Mouse (Mus musculus): ENCODE measurements around the gene Rpl36al.
"Not testable (repeated sequence)": the region's sequence is repeated elsewhere in the genome, so short reads cannot be mapped to it uniquely, and the experiment has no call there.

The Rpl36al gene

DNA sequence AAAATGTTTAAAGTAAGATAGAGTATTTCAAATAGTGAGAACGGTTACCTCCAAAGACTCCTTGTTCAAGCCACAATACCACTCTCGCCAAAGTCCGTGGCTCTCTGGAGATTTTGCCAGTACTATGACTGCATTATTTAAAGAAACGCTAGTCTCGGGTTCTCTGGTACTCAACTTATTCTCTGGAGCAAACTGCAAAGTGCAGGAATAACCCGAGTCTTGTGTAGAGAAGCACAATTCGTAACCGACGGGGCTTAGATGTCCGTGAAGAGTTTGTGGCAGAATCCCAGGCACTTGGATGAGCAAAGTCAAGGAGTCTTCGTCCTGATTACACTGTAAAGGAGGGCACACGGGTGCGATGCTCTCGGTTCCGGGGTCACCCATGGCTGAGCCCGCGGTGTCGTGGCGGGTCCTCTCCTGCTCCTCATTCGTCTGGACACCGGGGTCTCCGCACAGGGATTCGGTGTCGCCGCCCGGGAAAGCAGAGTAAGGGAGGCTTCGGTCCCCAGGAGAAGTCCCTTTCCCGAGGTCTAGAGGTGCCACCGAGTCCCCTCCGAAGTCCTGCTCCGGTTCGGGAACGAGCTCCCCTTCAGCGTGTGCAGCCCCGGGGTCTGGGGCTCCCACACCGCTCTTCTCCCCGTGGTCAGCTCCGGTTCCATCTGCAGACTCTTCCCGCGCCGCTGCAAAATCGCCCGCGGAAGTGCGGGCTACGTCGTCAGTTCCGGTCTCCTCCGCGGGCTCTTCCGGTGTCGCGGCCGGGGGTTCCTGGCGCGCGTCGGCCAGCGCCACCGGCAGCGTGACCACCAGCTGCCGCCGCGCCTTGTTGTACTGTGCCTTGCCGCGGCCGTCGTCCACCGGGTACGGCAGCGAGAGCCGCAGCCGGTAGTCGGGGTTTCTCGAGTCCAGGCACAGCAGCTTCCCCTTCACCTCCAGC is 12.8 kb upstream of the Rpl36al start, which contains the start of gene Gm49383:
Gene Gm49383, minus strand, starts transcription at position 661 of the 934 bp plus-strand sequence.
- peak; percentile 67 for DNase-seq (ENCODE audit: low read depth, low spot score)

DNA sequence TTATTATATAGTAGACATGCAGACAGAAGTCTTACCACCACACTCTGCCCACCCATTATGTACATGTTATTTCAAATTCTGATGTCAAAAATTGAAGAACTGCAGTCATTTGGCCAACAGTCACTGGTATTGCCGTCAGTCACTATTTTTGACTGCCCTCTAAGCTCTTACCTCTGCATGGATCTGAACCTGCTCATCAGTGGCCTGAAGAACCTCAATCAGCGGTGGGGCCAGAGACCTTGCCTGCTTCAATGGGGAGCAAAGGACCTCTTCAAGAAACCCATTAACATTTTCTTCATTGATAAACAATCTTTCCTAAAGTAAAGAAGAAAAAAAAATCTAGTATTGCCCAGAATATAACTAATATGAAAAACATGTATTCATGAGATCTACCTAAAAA is 8.8 kb upstream of the Rpl36al start:
- no peak for DNase-seq (ENCODE audit: low read depth, low spot score)

DNA sequence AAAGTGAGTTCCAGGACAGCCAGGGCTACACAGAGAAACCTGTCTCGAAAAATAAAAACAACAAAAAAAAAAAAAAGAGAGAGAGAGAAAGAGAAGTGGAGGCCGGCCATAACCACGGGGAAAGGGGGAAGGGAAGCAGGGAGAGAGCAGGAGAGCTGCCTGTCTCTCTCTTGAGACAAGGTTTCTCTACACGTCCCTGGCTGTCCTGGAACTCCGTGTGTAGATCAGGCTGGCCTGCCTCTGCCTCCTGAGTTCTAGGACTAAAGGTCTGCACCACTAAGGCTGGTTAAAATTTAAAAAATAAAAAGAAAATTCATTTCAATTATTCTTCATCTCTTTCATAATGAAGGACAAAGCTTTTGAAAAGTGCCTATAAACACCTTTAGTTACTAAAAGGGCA is 7.5 kb upstream of the Rpl36al start:
- no peak for DNase-seq (ENCODE audit: low read depth, low spot score)

DNA sequence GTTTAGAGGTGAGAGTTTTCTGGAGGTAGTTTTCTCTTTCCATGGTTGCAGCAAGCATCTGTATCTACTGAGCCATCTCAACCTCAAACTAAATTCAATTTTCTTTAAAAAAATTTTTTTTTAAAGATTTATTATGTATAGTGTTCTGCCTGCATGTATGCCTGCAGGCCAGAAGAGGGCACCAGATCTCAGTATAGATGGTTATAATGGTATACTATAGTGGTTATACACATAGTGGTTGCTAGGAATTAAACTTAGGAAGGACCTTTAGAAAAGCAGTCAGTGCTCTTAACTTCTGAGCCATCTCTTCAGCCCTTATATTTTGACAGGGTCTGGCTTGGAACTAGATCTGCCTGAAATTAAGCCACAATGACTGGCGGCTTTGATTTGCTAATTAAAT is 6.6 kb upstream of the Rpl36al start:
- no peak for DNase-seq (ENCODE audit: low read depth, low spot score)

DNA sequence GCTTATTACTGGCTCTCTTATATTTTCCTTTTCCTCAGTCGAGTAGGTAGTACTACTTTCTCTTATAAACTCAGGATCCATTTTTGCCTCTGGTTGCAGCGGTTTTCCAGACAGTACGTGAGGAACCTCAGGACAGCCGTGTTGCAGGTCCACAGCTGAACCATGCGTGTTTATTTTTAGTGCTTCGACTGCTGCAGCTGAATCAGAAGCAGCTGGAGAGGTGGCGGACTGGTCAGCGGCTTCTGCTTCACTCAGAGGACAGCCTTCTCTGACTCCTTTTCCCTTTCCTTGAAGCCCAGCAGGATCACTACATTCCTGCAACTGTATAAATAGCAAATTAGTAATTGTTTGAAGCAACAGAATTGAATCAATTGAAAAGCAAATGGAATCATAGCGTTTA is 6.2 kb upstream of the Rpl36al start:
- no peak for DNase-seq (ENCODE audit: low read depth, low spot score)

DNA sequence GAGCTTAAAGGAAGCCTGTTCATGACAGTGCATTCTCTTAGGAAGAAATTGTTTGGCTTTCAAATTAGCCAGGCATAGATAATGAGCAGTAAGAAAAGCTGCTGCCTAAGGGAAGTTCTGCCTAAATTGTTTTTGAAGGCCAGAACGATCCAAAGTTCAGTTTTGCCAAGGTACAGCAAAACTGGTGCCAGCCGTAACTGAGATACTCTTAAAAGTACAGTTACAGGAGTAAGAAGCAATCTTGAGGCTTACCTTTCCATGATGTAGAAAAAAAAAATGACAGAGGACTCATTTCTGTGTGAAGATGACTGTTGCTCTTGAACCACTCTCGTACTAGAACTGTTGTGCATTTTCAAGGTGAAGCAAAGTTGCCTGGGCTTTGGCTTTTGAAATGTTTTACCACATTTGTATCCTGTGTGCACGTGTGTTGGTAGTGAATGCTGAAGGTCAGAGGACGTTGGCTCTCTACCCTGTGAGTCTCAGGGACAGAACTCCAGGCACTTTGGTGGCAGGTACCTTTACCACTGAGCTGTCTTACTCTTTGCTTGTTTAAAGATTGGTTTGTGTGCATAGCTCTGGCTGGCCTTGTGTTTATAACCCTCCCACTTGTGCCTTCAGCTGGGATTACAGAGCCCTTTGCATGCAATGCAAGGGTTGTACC is 3.1 kb upstream of the Rpl36al start:
- DNase-seq (ENCODE audit: low read depth, low spot score) = no peak

DNA sequence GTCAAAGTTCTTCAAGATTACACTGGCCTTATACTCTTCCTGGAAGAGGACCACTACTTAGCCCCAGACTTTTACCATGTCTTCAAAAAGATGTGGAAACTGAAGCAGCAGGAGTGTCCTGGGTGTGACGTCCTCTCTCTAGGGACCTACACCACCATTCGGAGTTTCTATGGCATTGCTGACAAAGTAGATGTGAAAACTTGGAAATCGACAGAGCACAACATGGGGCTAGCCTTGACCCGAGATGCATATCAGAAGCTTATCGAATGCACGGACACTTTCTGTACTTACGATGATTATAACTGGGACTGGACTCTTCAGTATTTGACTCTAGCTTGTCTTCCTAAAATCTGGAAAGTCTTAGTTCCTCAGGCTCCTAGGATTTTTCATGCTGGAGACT is 1.5 kb upstream of the Rpl36al start:
- no peak for DNase-seq (ENCODE audit: low read depth, low spot score)

DNA sequence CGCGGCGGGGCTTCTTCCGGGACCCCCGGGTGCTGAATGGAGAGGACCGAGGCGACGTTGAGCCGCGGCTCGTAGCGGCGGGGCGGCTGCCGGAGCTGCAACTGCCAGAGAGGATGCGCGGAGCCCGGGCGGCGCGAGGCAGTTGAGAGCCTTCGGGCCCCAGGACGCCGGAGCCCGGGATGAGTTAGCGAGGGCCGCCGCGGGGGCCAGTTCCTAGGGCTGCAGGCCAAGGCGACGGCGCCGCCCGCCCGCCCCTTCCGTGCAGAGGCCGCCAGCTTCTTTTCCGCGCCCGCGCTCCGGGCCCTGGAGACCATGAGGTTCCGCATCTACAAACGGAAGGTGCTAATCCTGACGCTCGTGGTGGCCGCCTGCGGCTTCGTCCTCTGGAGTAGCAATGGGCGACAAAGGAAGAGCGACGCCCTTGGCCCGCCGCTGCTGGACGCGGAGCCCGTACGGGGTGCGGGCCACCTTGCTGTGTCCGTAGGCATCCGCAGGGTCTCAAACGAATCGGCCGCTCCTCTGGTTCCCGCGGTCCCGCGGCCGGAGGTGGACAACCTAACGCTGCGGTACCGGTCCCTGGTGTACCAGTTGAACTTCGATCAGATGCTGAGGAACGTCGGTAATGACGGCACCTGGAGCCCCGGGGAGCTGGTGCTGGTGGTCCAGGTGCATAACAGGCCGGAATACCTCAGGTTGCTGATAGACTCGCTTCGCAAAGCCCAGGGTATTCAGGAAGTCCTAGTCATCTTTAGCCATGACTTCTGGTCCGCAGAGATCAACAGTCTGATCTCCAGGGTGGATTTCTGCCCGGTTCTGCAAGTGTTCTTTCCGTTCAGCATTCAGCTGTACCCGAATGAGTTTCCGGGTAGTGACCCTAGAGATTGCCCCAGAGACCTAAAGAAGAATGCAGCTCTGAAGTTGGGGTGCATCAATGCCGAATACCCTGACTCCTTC is 736 bp upstream of the Rpl36al start:
- no peak for DNase-seq (ENCODE audit: low read depth, low spot score)

DNA sequence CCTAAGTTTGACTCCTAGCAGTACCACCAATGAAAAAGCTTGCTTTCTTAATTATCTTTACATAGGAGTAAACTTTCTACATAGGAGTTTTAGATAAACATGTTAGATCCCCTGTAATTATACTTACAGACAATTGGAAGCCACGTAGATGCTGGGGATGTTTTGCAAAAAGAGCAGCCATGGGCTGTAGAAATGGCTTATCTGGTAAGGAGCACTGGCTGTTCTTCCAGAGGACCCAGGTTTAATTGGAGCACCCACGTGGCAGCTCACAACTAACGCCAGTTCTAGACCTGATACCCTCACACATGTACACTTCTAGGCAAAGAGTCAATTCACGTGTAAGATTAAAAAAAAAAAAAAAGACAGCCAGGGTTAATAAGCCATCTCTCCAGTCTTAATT is 2.1 kb downstream of the Rpl36al start:
- no peak for DNase-seq (ENCODE audit: low read depth, low spot score)

DNA sequence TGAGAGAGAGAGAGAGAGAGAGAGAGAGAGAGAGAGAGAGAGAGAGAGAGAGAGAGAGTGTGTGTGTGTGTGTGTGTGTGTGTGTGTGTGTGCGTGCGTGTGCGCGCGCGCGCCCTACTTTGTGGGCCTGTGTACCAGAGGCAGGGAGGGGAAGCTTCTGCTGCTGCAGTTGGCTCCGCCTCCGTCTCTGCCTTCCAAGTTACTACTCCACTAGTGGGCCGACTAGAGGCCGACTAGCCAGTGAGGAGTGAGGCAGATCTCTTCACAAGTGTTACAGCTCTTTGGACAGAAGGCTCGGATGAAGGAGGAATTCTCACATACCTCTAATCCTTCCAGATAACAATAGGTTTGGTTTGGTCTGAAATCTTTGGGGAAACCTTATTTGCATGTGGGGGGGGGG is 4.5 kb downstream of the Rpl36al start:
- DNase-seq (ENCODE audit: low read depth, low spot score) = no peak

DNA sequence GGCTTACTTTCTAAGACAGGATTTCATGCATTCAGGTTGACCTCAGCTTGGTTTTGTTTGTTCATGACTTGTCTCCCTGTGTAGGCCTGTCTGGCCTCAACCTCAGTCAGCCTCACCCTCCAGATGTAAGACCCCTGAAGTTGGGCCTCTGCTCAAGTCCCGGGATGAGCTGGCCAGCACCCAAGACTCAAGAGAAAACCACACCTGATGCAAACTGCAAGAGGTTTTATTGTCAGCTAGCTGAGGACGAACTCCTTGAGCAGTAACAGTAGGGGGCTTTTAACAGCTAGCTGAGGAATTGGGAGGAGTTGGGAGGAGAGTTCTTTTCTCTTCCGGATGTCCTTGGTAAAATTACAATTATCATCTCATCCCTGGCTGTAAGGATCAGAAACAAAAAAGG is 6.4 kb downstream of the Rpl36al start:
- DNase-seq (ENCODE audit: low read depth, low spot score) = no peak

DNA sequence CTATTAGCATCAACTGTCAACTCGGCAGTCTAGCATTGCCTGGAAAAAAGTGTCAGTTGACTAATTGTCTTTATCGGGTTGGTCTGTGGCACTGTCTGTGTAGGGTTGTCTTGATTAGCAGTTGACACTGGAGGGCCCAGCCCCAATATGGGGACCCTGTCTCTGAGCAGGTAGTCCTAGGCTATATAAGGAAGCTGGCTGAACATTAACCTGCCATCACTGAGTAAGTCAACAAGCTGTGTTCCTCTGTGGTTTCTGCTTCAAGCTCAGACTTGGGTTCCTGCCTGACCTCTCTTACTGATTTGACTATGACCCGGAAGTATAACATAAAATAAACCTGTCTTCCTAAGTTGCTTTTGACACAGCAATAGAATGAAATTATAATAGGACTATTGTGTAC is 7.9 kb downstream of the Rpl36al start:
- DNase-seq (ENCODE audit: low read depth, low spot score) = no peak

DNA sequence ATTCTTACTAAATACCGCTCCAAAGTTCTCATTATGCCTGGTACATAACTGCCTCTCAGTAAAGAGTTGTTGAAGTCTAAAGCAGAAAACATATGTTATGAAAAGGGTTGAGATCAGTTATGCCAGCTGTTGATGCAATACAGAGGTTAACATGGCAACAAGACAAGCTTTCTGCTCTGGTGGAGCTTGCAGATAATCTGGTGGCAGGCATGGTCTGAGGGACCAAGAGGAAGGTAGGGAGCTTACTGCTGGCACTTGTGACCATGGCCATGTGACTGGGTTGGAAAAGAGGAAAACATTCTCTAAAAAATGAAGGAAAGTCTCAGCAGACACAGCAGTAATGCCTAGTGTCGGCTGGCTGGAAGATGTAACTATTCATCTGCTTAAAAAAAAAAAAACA is 12.6 kb downstream of the Rpl36al start:
- no peak for DNase-seq (ENCODE audit: low read depth, low spot score)

DNA sequence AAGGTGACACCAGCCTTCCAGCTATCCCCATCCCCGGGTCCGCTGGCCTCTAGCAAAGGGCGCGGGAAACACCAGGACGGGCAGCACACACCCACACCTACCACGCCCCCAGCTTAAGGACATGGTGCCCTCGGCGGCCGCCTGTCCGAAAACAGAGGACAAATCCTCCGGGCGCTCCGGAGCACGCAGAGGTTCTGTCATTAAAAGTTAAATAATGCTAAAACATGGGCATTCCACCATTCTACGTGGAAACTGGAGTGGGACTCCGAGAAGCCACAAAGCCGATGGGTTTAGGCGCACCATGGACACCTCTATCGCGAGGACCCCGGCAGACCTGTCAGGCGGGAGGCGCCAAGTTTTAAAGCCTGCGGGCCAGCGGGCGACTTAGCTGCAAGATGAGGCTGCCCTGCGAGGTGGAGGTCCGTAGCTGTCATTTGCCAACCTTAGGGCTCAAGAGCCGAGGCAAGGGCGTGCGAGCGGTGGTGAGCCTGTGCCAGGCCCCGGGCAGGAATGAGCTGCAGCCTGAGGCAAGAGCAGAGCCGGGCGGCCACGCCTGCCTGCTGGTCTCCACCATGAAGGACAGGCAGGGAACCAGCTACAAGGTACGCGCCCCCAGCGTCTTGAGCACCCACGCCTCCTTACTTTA is 15.3 kb downstream of the Rpl36al start, which contains the start of gene Lrr1:
Gene Lrr1, plus strand, starts transcription at position 354 of the 646 bp plus-strand sequence.
- DNase-seq (ENCODE audit: low read depth, low spot score) = peak; percentile 78

DNA sequence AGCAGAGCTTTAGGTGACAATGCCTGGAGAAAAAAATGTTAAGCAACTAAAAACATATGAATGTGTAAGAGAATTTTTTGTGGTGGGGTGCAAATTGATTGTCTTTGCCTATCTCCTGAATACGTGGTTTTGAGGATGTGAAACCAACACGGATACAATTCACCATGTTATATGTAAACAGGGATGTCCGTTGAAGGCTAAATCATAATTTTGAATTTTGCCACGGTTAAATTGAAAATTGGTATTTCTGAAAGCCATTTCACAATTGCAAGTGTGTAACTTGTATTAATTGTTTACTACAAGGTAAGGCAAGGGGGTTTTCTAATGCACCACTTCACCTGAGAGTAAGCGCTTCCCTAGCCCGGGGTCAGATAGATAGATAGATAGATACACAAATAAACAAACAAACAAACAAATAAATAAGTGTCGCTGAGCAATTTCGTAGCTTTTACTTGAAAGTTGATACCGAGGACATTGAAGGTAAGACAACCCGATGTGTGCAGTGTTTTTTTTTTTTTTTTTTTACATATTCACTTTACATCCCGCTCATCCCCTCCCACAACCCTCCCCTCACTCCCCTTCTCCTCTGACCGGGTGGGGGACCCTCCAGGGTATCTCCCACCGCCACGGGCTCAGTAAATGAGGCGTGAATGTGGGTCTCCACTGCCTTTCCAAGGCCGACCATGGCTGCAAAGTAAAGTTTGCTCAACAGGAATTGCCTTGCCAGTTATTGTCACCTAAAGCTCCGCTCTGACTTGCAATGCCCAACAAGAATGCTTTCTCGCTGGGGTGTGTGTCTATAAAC is 16.0 kb downstream of the Rpl36al start:
- no peak for DNase-seq (ENCODE audit: low read depth, low spot score)

DNA sequence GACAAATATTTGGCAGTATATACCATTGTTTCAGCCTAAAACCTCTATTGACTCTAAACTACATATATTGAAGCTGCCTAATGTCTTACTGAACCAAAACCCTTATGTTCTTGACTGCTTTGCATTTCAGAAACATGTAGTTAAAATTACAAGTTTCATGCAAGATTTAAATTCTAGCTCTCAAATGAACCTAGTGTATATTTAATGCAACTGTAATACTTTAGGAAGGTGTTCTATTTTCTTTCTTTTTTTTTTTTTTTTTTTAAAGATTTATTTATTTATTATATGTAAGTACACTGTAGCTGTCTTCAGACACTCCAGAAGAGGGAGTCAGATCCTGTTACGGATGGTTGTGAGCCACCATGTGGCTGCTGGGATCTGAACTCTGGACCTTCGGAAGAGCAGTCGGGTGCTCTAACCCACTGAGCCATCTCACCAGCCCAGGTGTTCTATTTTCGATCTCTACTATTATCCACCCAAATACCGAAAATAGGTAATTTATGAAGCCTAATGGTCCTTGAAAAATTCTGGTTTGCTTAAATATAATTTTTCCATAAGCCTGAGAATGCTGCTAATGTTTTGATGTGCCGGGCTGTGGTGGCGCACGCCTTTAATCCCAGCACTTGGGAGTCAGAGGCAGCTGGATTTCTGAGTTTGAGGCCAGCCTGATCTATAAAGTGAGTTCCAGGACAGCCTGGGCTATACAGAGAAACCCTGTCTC is 16.9 kb downstream of the Rpl36al start:
- DNase-seq (ENCODE audit: low read depth, low spot score) = not testable (repeated sequence)

DNA sequence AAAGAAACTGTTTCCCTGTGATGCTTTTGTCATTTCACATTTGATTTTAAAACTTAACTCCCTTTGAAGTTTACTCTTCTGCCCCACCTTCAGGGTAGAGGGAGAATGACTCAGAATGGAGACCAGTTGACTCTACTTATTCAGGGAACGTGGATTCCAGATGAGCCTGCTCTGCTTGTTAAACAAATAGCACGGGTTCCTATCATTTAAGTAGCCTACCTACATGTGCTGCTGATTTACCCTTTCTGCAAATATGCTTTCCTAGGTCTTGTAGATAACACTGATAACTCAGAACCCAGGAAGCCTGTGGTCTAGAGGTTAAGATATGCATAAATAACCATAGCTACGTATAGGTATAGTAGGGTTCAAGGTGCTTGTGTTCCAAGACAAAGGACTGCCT is 19.0 kb downstream of the Rpl36al start:
- DNase-seq (ENCODE audit: low read depth, low spot score) = no peak

DNA sequence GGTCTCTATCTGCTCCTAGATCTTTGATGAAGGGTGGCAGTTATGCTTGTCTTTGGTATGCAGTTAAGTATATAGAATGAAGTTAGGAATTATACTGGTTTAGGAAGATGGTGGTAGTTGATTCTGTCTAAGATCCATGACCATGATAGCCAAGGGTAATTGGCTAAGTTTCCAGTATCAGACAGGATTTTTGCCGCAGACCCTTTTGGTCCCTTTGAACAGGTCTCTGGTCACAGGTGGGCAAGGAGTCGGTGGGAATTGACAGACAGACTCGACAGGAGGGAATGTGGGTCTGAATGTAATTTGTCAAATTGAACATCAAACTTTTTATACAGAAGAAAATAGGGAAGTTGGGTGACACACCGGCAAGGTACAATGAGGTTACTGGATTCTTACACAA is 20.3 kb downstream of the Rpl36al start:
- not testable (repeated sequence) for DNase-seq (ENCODE audit: low read depth, low spot score)

DNA sequence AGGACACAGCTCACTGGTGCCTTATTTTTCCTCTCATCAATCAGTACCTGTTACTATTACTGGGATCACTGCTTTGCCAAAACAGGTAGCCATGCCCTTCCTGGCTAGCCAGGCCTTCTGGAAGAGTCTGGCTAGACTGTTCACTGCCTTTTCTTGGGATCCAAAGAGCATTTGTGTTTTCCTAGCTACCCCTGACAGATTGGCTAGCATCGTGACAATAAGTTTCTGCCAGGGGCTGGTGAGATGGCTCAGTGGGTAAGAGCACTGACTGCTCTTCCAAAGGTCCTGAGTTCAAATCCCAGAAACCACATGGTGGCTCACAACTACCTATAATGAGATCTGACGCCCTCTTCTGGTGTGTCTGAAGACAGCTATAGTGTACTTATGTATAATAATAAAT is 23.2 kb downstream of the Rpl36al start:
- not testable (repeated sequence) for DNase-seq (ENCODE audit: low read depth, low spot score)

DNA sequence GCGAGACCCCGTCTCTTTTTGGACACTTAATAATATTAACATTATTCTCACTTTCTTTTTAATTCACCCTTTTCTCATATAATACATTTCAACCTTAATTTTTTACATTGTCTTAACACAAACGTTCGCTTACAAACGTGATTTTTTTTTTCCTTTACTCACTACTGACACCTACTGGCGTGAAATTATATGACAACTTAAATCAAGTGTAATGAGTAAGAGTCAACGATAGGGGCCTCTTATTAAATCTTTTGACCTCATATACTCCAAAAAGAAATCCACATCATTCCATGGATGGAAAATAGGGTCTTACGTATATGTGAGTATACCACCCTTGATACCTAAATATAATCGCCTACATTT is 24.3 kb downstream of the Rpl36al start:
- peak; percentile 74 for DNase-seq (ENCODE audit: low read depth, low spot score)
